Mouse (Mus musculus): ENCODE measurements around the gene Mindy4. TPM values are rescaled to one million over a fixed set of nuclear protein-coding genes. Genes with fewer than 3 reads are reported as not detected.

The Mindy4 gene
- polyA plus RNA-seq, 1 experiment from 2014 or later: 24.2 TPM

- DNase-seq (ENCODE audit: low spot score, missing footprints): no peak
- no peaks in the 10 kb centered on the region for H3K36me3 ChIP-seq (ENCODE audit: control insufficient read depth, insufficient read depth, low read length)
- no peak for ATAC-seq (ENCODE audit: low FRiP score)
- no peak overlapping the region for H3K9ac ChIP-seq (ENCODE audit: low read length)
- H3K4me3 ChIP-seq (ENCODE audit: low read depth, low read length): no peak overlapping the region
- H3K4me2 ChIP-seq: no peak overlapping the region
- H3K4me1 ChIP-seq (ENCODE audit: control insufficient read depth, insufficient read depth, low read length): no peaks in the 10 kb centered on the region
- WGBS: 95% methylated on average over 8 of the region's 8 CpGs
- H3K27me3 ChIP-seq (ENCODE audit: control insufficient read depth, insufficient read depth, low read length): no peaks in the 10 kb centered on the region
- H3K9me3 ChIP-seq (ENCODE audit: control insufficient read depth, low read length): no peaks in the 10 kb centered on the region
- no peak overlapping the region for H3K27ac ChIP-seq (ENCODE audit: low read depth, low read length)
Measured at GRCm38 (mm10) chr6:55245680-55246079, 42.5 kb downstream of the Mindy4 start.

GRCm38 (mm10) chr6:55246441-55246840 is 43.3 kb downstream of the Mindy4 start:
- DNase-seq (ENCODE audit: low spot score, missing footprints): peak; percentile 69
- 92% methylated on average over 7 of the region's 7 CpGs for WGBS

GRCm38 (mm10) chr6:55246911-55247438 is 43.8 kb downstream of the Mindy4 start:
- no peaks in the 10 kb centered on the region for H3K36me3 ChIP-seq (ENCODE audit: control insufficient read depth, insufficient read depth, low read length)
- H3K4me2 ChIP-seq: no peak overlapping the region
- WGBS: 91% methylated on average over 12 of the region's 12 CpGs
- H3K4me1 ChIP-seq (ENCODE audit: control insufficient read depth, insufficient read depth, low read length): no peaks in the 10 kb centered on the region
- no peak overlapping the region for H3K4me3 ChIP-seq (ENCODE audit: low read depth, low read length)
- DNase-seq (ENCODE audit: low spot score, missing footprints): peak; percentile 57
- no peak overlapping the region for H3K9ac ChIP-seq (ENCODE audit: low read length)
- no peaks in the 10 kb centered on the region for H3K27me3 ChIP-seq (ENCODE audit: control insufficient read depth, insufficient read depth, low read length)
- no peak for ATAC-seq (ENCODE audit: low FRiP score)
- no peak overlapping the region for H3K27ac ChIP-seq (ENCODE audit: low read depth, low read length)
- no peaks in the 10 kb centered on the region for H3K9me3 ChIP-seq (ENCODE audit: control insufficient read depth, low read length)

More at GRCm38 (mm10) chr6:55246441-55246840, 43.3 kb downstream of the Mindy4 start:
- no peaks in the 10 kb centered on the region for H3K36me3 ChIP-seq (ENCODE audit: control insufficient read depth, insufficient read depth, low read length)
- no peak overlapping the region for H3K4me3 ChIP-seq (ENCODE audit: low read depth, low read length)
- H3K4me1 ChIP-seq (ENCODE audit: control insufficient read depth, insufficient read depth, low read length): no peaks in the 10 kb centered on the region
- H3K9ac ChIP-seq (ENCODE audit: low read length): no peak overlapping the region
- H3K27ac ChIP-seq (ENCODE audit: low read depth, low read length): no peak overlapping the region
- no peak for ATAC-seq (ENCODE audit: low FRiP score)
- H3K9me3 ChIP-seq (ENCODE audit: control insufficient read depth, low read length): no peaks in the 10 kb centered on the region
- H3K4me2 ChIP-seq: no peak overlapping the region
- H3K27me3 ChIP-seq (ENCODE audit: control insufficient read depth, insufficient read depth, low read length): no peaks in the 10 kb centered on the region

- no peaks in the 10 kb centered on the region for H3K9me3 ChIP-seq (ENCODE audit: control insufficient read depth, low read length)
- no peaks in the 10 kb centered on the region for H3K27me3 ChIP-seq (ENCODE audit: control insufficient read depth, insufficient read depth, low read length)
- WGBS: 92% methylated on average over 9 of the region's 9 CpGs
- H3K4me3 ChIP-seq (ENCODE audit: low read depth, low read length): no peak overlapping the region
- no peak overlapping the region for H3K27ac ChIP-seq (ENCODE audit: low read depth, low read length)
- no peak overlapping the region for H3K4me2 ChIP-seq
- DNase-seq (ENCODE audit: low spot score, missing footprints) (peak; percentile 69), ATAC-seq (ENCODE audit: low FRiP score) (no peak)
- no peaks in the 10 kb centered on the region for H3K36me3 ChIP-seq (ENCODE audit: control insufficient read depth, insufficient read depth, low read length)
- no peak overlapping the region for H3K9ac ChIP-seq (ENCODE audit: low read length)
- no peaks in the 10 kb centered on the region for H3K4me1 ChIP-seq (ENCODE audit: control insufficient read depth, insufficient read depth, low read length)
Measured at GRCm38 (mm10) chr6:55249263-55249662, 46.1 kb downstream of the Mindy4 start.

- H3K36me3 ChIP-seq (ENCODE audit: control insufficient read depth, insufficient read depth, low read length): no peaks in the 10 kb centered on the region
- H3K4me1 ChIP-seq (ENCODE audit: control insufficient read depth, insufficient read depth, low read length): no peaks in the 10 kb centered on the region
- no peak overlapping the region for H3K27ac ChIP-seq (ENCODE audit: low read depth, low read length)
- H3K27me3 ChIP-seq (ENCODE audit: control insufficient read depth, insufficient read depth, low read length): no peaks in the 10 kb centered on the region
- no peak overlapping the region for H3K4me2 ChIP-seq
- H3K9ac ChIP-seq (ENCODE audit: low read length): no peak overlapping the region
- ATAC-seq (ENCODE audit: low FRiP score) (no peak), DNase-seq (ENCODE audit: low spot score, missing footprints) (no peak)
- no peaks in the 10 kb centered on the region for H3K9me3 ChIP-seq (ENCODE audit: control insufficient read depth, low read length)
- no peak overlapping the region for H3K4me3 ChIP-seq (ENCODE audit: low read depth, low read length)
- 84% methylated on average over 11 of the region's 11 CpGs for WGBS
Measured at GRCm38 (mm10) chr6:55250809-55251208, 47.6 kb downstream of the Mindy4 start.

GRCm38 (mm10) chr6:55251596-55251995 is 48.4 kb downstream of the Mindy4 start:
- DNase-seq (ENCODE audit: low spot score, missing footprints) (peak; percentile 51), ATAC-seq (ENCODE audit: low FRiP score) (no peak)
- no peak overlapping the region for H3K4me3 ChIP-seq (ENCODE audit: low read depth, low read length)
- no peaks in the 10 kb centered on the region for H3K36me3 ChIP-seq (ENCODE audit: control insufficient read depth, insufficient read depth, low read length)
- WGBS: 87% methylated on average over 7 of the region's 7 CpGs
- no peaks in the 10 kb centered on the region for H3K27me3 ChIP-seq (ENCODE audit: control insufficient read depth, insufficient read depth, low read length)
- H3K9ac ChIP-seq (ENCODE audit: low read length): no peak overlapping the region
- no peak overlapping the region for H3K4me2 ChIP-seq
- H3K9me3 ChIP-seq (ENCODE audit: control insufficient read depth, low read length): no peaks in the 10 kb centered on the region
- H3K27ac ChIP-seq (ENCODE audit: low read depth, low read length): no peak overlapping the region
- no peaks in the 10 kb centered on the region for H3K4me1 ChIP-seq (ENCODE audit: control insufficient read depth, insufficient read depth, low read length)

GRCm38 (mm10) chr6:55252731-55253247 is 49.6 kb downstream of the Mindy4 start:
- whole genome bisulfite sequencing: 73% methylated on average over 8 of the region's 8 CpGs
- Histone ChIP-seq H3K4me1 (ENCODE audit: control insufficient read depth, insufficient read depth, low read length) (no peaks in the 10 kb centered on the region), H3K4me2 (no peak overlapping the region), H3K36me3 (ENCODE audit: control insufficient read depth, insufficient read depth, low read length) (no peaks in the 10 kb centered on the region), H3K9ac (ENCODE audit: low read length) (no peak overlapping the region), H3K27ac (ENCODE audit: low read depth, low read length) (no peak overlapping the region), H3K4me3 (ENCODE audit: low read depth, low read length) (no peak overlapping the region), H3K9me3 (ENCODE audit: control insufficient read depth, low read length) (no peaks in the 10 kb centered on the region), H3K27me3 (ENCODE audit: control insufficient read depth, insufficient read depth, low read length) (no peaks in the 10 kb centered on the region)
- DNase-seq (ENCODE audit: low spot score, missing footprints): peak; percentile 53
- no peak for ATAC-seq (ENCODE audit: low FRiP score)

- DNase-seq (ENCODE audit: low spot score, missing footprints) (peak; percentile 41), ATAC-seq (ENCODE audit: low FRiP score) (no peak)
- Histone ChIP-seq H3K36me3 (ENCODE audit: control insufficient read depth, insufficient read depth, low read length) (no peaks in the 10 kb centered on the region), H3K9me3 (ENCODE audit: control insufficient read depth, low read length) (no peaks in the 10 kb centered on the region), H3K4me2 (no peak overlapping the region), H3K4me3 (ENCODE audit: low read depth, low read length) (no peak overlapping the region), H3K9ac (ENCODE audit: low read length) (no peak overlapping the region), H3K4me1 (ENCODE audit: control insufficient read depth, insufficient read depth, low read length) (no peaks in the 10 kb centered on the region), H3K27me3 (ENCODE audit: control insufficient read depth, insufficient read depth, low read length) (no peaks in the 10 kb centered on the region), H3K27ac (ENCODE audit: low read depth, low read length) (no peak overlapping the region)
- WGBS: 87% methylated on average over 13 of the region's 13 CpGs
Measured at GRCm38 (mm10) chr6:55256500-55257191, 53.5 kb downstream of the Mindy4 start.

- Histone ChIP-seq H3K4me2 (no peak overlapping the region), H3K4me3 (ENCODE audit: low read depth, low read length) (no peak overlapping the region), H3K27ac (ENCODE audit: low read depth, low read length) (no peak overlapping the region), H3K9me3 (ENCODE audit: control insufficient read depth, low read length) (no peaks in the 10 kb centered on the region), H3K9ac (ENCODE audit: low read length) (no peak overlapping the region), H3K4me1 (ENCODE audit: control insufficient read depth, insufficient read depth, low read length) (no peaks in the 10 kb centered on the region), H3K27me3 (ENCODE audit: control insufficient read depth, insufficient read depth, low read length) (no peaks in the 10 kb centered on the region), H3K36me3 (ENCODE audit: control insufficient read depth, insufficient read depth, low read length) (no peaks in the 10 kb centered on the region)
- 95% methylated on average over 7 of the region's 7 CpGs for WGBS
- peak; percentile 6 for DNase-seq (ENCODE audit: low spot score, missing footprints)
- ATAC-seq (ENCODE audit: low FRiP score): no peak
Measured at GRCm38 (mm10) chr6:55257246-55257645, 54.1 kb downstream of the Mindy4 start.
